Comparison of ENCODE assay signal across 19 mouse cellular contexts in genomic region chr12:8089423-8090278, GRCm38 (mm10).
DNase-seq lines count a peak whose midpoint lies in the region; ATAC-seq and TF ChIP-seq lines count a peak whose summit lies in the region.
"Had no signal": no experiment of that assay in that cellular context is flagged by ENCODE, and none has a peak within 500 bp of the region (broad histone marks: within the 10 kb centered on the region; RNA-seq: fewer than 3 reads in every experiment).

No protein-coding gene starts in this region.

- peak overlapping the region; percentile 53; the same call in 1 of the 2 replicates for H3K27ac ChIP-seq in testis, adult 2 months (ENCODE audit: control insufficient read depth, insufficient read depth, low read depth, low read length)
- H3K27ac ChIP-seq in stomach, postnatal 0 days (replicated peaks) = no peak overlapping the region
- H3K27ac ChIP-seq in gastrocnemius, adult 2 months = no peak overlapping the region
- H3K27ac ChIP-seq: heart, embryonic 13.5 days; limb, embryonic 15.5 days; neural tube, embryonic 12.5 days had no signal

- no peak overlapping the region for H3K9ac ChIP-seq in stomach, postnatal 0 days (ENCODE audit: low read length)
- H3K9ac ChIP-seq: heart, embryonic 13.5 days; limb, embryonic 15.5 days; neural tube, embryonic 12.5 days had no signal

- H3K4me2 ChIP-seq in stomach, postnatal 0 days (replicated peaks; ENCODE audit: low read depth) = no peak overlapping the region
- H3K4me2 ChIP-seq: heart, embryonic 13.5 days; limb, embryonic 15.5 days; neural tube, embryonic 12.5 days had no signal

- no peaks in the 10 kb centered on the region for H3K36me3 ChIP-seq in testis, adult 2 months (ENCODE audit: control insufficient read depth, insufficient read depth, low read length)
- no peaks in the 10 kb centered on the region for H3K36me3 ChIP-seq in stomach, postnatal 0 days (ENCODE audit: control insufficient read depth, insufficient read depth, low read length)
- H3K36me3 ChIP-seq: heart, embryonic 13.5 days; limb, embryonic 15.5 days; neural tube, embryonic 12.5 days had no signal

- H3K4me1 ChIP-seq in testis, adult 2 months (ENCODE audit: control insufficient read depth, insufficient read depth, low read length) = peaks cover 5% of the 10 kb centered on the region
- no peaks in the 10 kb centered on the region for H3K4me1 ChIP-seq in stomach, postnatal 0 days (replicated peaks; ENCODE audit: control insufficient read depth, insufficient read depth)
- H3K4me1 ChIP-seq: limb, embryonic 15.5 days; neural tube, embryonic 12.5 days had no signal

- peak; percentile 53 for DNase-seq in heart, adult 11 months
- DNase-seq in heart, postnatal 25 days (ENCODE audit: low spot score) = no peak
- no peak for DNase-seq in testis, postnatal 14 days (ENCODE audit: low spot score)
- peak; percentile 85 for DNase-seq in fibroblast of lung, adult 2 months (ENCODE audit: low read depth)
- peak; percentile 18 for DNase-seq in stomach, postnatal 0 days (ENCODE audit: low spot score)
- DNase-seq in gastrocnemius, adult 2 months = no peak
- no peak for DNase-seq in cerebellum, adult 9-11 months
- DNase-seq: cerebellum, postnatal 10 days; lung, adult 2 months; right cerebral cortex, postnatal 25 days; thymus, postnatal 25 days had no signal

- no peaks in the 10 kb centered on the region for H3K27me3 ChIP-seq in testis, adult 2 months (ENCODE audit: control insufficient read depth, insufficient read depth, low read length)
- H3K27me3 ChIP-seq in stomach, postnatal 0 days (ENCODE audit: control insufficient read depth, insufficient read depth, low read length) = no peaks in the 10 kb centered on the region
- H3K27me3 ChIP-seq: heart, embryonic 13.5 days; limb, embryonic 15.5 days; neural tube, embryonic 12.5 days; Patski had no signal

- intact Hi-C loops in heart, postnatal 25 days (cut with DNase I) = no loop called here
- intact Hi-C loops in gastrocnemius, adult 2 months (cut with DNase I) = no loop called here

- ATAC-seq in stomach, postnatal 0 days (ENCODE audit: low FRiP score, low TSS enrichment) = peak; percentile 77; the same call in 1 of the 2 replicates
- ATAC-seq: CD4-positive, CD25-positive, alpha-beta regulatory T cell, adult 4 months; inflammation-experienced regulatory T-cells, adult 6 months; midbrain, embryonic 16.5 days; Patski had no signal

- TF ChIP-seq POLR2A in testis, adult 2 months (IDR thresholded peaks at IDR 0.05; ENCODE audit: control insufficient read depth, low read depth, low read length) = no peak

- TF ChIP-seq EP300 in stomach, postnatal 0 days (optimal IDR thresholded peaks at IDR 0.05) = no peak

- TF ChIP-seq CTCF in testis, adult 2 months (IDR thresholded peaks at IDR 0.05; ENCODE audit: control insufficient read depth, insufficient read depth, insufficient replicate concordance, low read depth, low read length) = no peak
- TF ChIP-seq CTCF in stomach, postnatal 0 days (IDR thresholded peaks at IDR 0.05; ENCODE audit: low read depth) = no peak
- no peak for TF ChIP-seq CTCF in gastrocnemius, adult 2 months (IDR thresholded peaks at IDR 0.05)

- 55% methylated on average over 8 of the region's 8 CpGs for whole genome bisulfite sequencing in stomach, postnatal 0 days

- no peaks in the 10 kb centered on the region for H3K9me3 ChIP-seq in stomach, postnatal 0 days (ENCODE audit: control insufficient read depth, low read length)
- H3K9me3 ChIP-seq: heart, embryonic 13.5 days; limb, embryonic 15.5 days; neural tube, embryonic 12.5 days had no signal

- H3K4me3 ChIP-seq in testis, adult 2 months (ENCODE audit: control insufficient read depth, low read depth, low read length) = no peak overlapping the region
- H3K4me3 ChIP-seq in stomach, postnatal 0 days (ENCODE audit: low read depth, low read length) = no peak overlapping the region
- no peak overlapping the region for H3K4me3 ChIP-seq in gastrocnemius, adult 2 months
- H3K4me3 ChIP-seq: heart, embryonic 13.5 days; limb, embryonic 15.5 days; neural tube, embryonic 12.5 days had no signal

Comparison
In these comparisons a context has a peak if more than half of its experiments do, and no peak if none do; other contexts are left out.
1. DNase-seq: peak in heart, adult 11 months (single experiment), fibroblast of lung, adult 2 months (single experiment) and stomach, postnatal 0 days (single experiment); none in heart, postnatal 25 days (single experiment), testis, postnatal 14 days (single experiment), gastrocnemius, adult 2 months (single experiment) and cerebellum, adult 9-11 months (single experiment).